Mouse (Mus musculus) erythroid progenitor cell, adult 5-6 weeks (primary cell): ENCODE measurements at regions not wholly inside any gene's neighbourhood (a gene's known extent, or its start where the extent isn't known, plus 50 kb on each side); places are given as distances from the start of the nearest gene placed in this dataset.
A peak's percentile ranks its signal among the peaks of the same experiment; 100 is the strongest.
"Not testable (repeated sequence)": the region's sequence is repeated elsewhere in the genome, so short reads cannot be mapped to it uniquely, and the experiment has no call there.

Experiments
- ATAC-seq: replicated peaks from 2 replicates; pipeline ENCODE4 v1.8.0; 2016; ENCODE audit warnings: moderate number of reproducible peaks, mild to moderate bottlenecking, moderate TSS enrichment, inconsistent platforms; ENCODE audit not compliant: poor library complexity, low FRiP score, severe bottlenecking

- ATAC-seq: no peak
Measured at GRCm38 (mm10) chr6:31011407-31012020, 52.6 kb upstream of the Klf14 start.

- no peak for ATAC-seq
Measured at GRCm38 (mm10) chr6:31016566-31016965, 57.7 kb upstream of the Klf14 start.

GRCm38 (mm10) chr6:31021776-31022175, 62.9 kb upstream of the Klf14 start:
- ATAC-seq: no peak

GRCm38 (mm10) chr6:31029777-31030176, 70.9 kb upstream of the Klf14 start:
- ATAC-seq: no peak

- no peak for ATAC-seq
Measured at GRCm38 (mm10) chr6:31031022-31031421, 72.1 kb upstream of the Klf14 start.

- ATAC-seq: no peak
Measured at GRCm38 (mm10) chr6:31032147-31032546, 73.3 kb upstream of the Klf14 start.

- ATAC-seq: peak; percentile 54; the same call in 1 of the 2 replicates
Measured at GRCm38 (mm10) chr6:31032980-31033608, 74.2 kb upstream of the Klf14 start.

GRCm38 (mm10) chr6:31034796-31035195, 75.9 kb upstream of the Klf14 start:
- ATAC-seq: no peak

GRCm38 (mm10) chr6:31037801-31038395, 79.0 kb upstream of the Klf14 start:
- ATAC-seq: no peak

- not testable (repeated sequence) for ATAC-seq
Measured at GRCm38 (mm10) chr6:31038445-31038844, 79.6 kb upstream of the Klf14 start.

- ATAC-seq: no peak
Measured at GRCm38 (mm10) chr6:31039485-31039884, 80.6 kb upstream of the Klf14 start.

- ATAC-seq: no peak
Measured at GRCm38 (mm10) chr6:31040783-31041182, 81.9 kb upstream of the Klf14 start.

GRCm38 (mm10) chr6:31043368-31043767, 84.5 kb upstream of the Klf14 start:
- ATAC-seq: no peak

- ATAC-seq: no peak
Measured at GRCm38 (mm10) chr6:31043919-31044318, 85.0 kb upstream of the Klf14 start.

- ATAC-seq: no peak
Measured at GRCm38 (mm10) chr6:31046197-31046596, 87.3 kb upstream of the Klf14 start.

GRCm38 (mm10) chr6:31048920-31049576, 90.2 kb upstream of the Klf14 start:
- no peak for ATAC-seq

- ATAC-seq: no peak
Measured at GRCm38 (mm10) chr6:31050831-31051230, 92.0 kb upstream of the Klf14 start.

GRCm38 (mm10) chr6:31051771-31052170, 92.9 kb upstream of the Klf14 start:
- no peak for ATAC-seq

GRCm38 (mm10) chr6:31053003-31053402, 94.1 kb upstream of the Klf14 start:
- no peak for ATAC-seq

GRCm38 (mm10) chr6:31056786-31057566, 98.1 kb upstream of the Klf14 start:
- ATAC-seq: no peak
